Mouse (Mus musculus): ENCODE results near the gene 2310007B03Rik. TPM values are rescaled to one million over a fixed set of nuclear protein-coding genes. Genes with fewer than 3 reads are reported as not detected.

Gene 2310007B03Rik
- polyA plus RNA-seq, 1 experiment from 2014 or later, result 0.10 TPM

GRCm38 (mm10) chr1:93101571-93102061, 59.1 kb downstream of the 2310007B03Rik start, which contains the start of gene Kif1a:
Gene Kif1a, minus strand, starts transcription at chr1:93101951.
- Histone ChIP-seq H3K27ac (no peak within 1 kb of the TSS), H3K36me3 (no peaks in the 10 kb centered on the region), H3K27me3 (peaks cover 62% of the 10 kb centered on the region), H3K4me3 (replicated peaks) (peak within 1 kb of the TSS; percentile 36), H3K4me2 (peak within 1 kb of the TSS; percentile 55), H3K4me1 (replicated peaks) (no peaks in the 10 kb centered on the region), H3K9ac (no peak within 1 kb of the TSS), H3K9me3 (replicated peaks) (no peaks in the 10 kb centered on the region)
- ATAC-seq (ENCODE audit: low read depth) (no peak), DNase-seq (no peak)
- WGBS (ENCODE audit: insufficient replicate concordance), result 2% methylated on average over 38 of the region's 39 CpGs

Other genes starting within 250 kb of the 2310007B03Rik start
- gene Capn10, start 226.6 kb downstream of the 2310007B03Rik start, polyA plus RNA-seq (2015; fragmentation: Nextera tagmentation; extraction: Ambion mirVana), result 10.1 and 10.9 TPM in 2 replicates
- gene Gpr35, start 210.1 kb downstream of the 2310007B03Rik start, polyA plus RNA-seq (2015; fragmentation: Nextera tagmentation; extraction: Ambion mirVana), result 0.37 and 0.42 TPM in 2 replicates
- not detected in 2 replicates for gene Aqp12, start 154.6 kb downstream of the 2310007B03Rik start, polyA plus RNA-seq (2015; fragmentation: Nextera tagmentation; extraction: Ambion mirVana)
- 0.35 and 0.61 TPM in 2 replicates for gene Kif1a, start 59.0 kb downstream of the 2310007B03Rik start, polyA plus RNA-seq (2015; fragmentation: Nextera tagmentation; extraction: Ambion mirVana)
- 4.3 and 4.7 TPM in 2 replicates for gene Agxt, start 25.7 kb downstream of the 2310007B03Rik start, polyA plus RNA-seq (2015; fragmentation: Nextera tagmentation; extraction: Ambion mirVana)
- gene Crocc2, start 7.8 kb upstream of the 2310007B03Rik start, polyA plus RNA-seq (2015; fragmentation: Nextera tagmentation; extraction: Ambion mirVana), result not detected in 2 replicates
- 0.25 and 0.29 TPM in 2 replicates for gene Sned1, start 74.9 kb upstream of the 2310007B03Rik start, polyA plus RNA-seq (2015; fragmentation: Nextera tagmentation; extraction: Ambion mirVana)
- 14.5 and 15.1 TPM in 2 replicates for gene Mterf4, start 145.0 kb upstream of the 2310007B03Rik start, polyA plus RNA-seq (2015; fragmentation: Nextera tagmentation; extraction: Ambion mirVana)
- gene Ppp1r7, start 181.9 kb upstream of the 2310007B03Rik start, polyA plus RNA-seq (2015; fragmentation: Nextera tagmentation; extraction: Ambion mirVana), result 46.3 and 65.5 TPM in 2 replicates
- 6.2 and 6.6 TPM in 2 replicates for gene Pask, start 182.5 kb upstream of the 2310007B03Rik start, polyA plus RNA-seq (2015; fragmentation: Nextera tagmentation; extraction: Ambion mirVana)
- 0.05 and 0.10 TPM in 2 replicates for gene Ano7, start 213.0 kb upstream of the 2310007B03Rik start, polyA plus RNA-seq (2015; fragmentation: Nextera tagmentation; extraction: Ambion mirVana)